Mouse (Mus musculus): Measurements from ENCODE around the gene Ralgps1. TPM values are rescaled to one million over a fixed set of nuclear protein-coding genes. Genes with fewer than 3 reads are reported as not detected.

Ralgps1 gene
- polyA plus RNA-seq, 2 experiments = 3.5 to 5.4 TPM

DNA sequence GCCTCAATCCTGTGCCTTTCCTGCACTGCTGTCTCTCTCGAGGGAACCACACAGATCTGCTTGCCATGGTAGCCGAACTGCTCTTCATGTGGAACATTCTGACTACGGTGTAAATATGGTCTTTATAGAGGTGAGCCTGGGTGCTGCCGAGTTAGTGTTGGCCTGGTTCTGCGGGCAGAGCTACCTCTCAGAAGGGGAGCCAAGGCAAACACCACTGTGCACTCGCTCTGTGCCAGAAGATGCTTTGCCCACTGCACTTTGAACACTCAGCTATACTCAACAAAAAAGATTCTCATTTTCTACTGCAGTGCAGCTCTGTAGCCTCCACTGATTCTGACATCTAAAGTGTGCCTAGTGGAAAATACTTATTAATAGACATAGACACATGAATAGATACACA, 133.7 kb downstream of the Ralgps1 start:
- ATAC-seq (ENCODE audit: low FRiP score, low read depth) = no peak
- 87% methylated on average over 6 of the region's 6 CpGs for WGBS
- H3K27ac ChIP-seq (replicated peaks; ENCODE audit: low read depth, low read length) = no peak overlapping the region

DNA sequence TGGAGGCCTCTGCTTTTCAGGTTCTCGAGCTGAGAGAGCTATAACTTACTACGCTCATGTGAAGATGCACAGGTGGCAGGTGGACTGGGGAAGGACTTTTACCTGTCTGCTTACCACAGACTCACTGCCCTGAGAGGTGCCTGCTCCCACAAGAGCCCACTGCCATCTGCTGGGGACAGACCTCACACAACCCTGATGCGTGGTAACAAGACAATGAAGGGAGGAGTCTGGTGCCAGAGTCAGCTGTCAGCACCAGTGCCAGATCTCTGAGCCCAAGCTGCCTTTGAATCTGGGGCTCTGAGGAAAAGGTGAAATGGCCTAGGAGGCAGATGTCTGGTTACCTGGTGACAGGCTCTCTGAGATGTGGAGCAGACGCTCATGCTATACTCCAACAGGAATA, 136.4 kb downstream of the Ralgps1 start:
- Histone ChIP-seq H3K27me3 (ENCODE audit: control insufficient read depth, insufficient read depth, low read length) (no peaks in the 10 kb centered on the region), H3K27ac (replicated peaks; ENCODE audit: low read depth, low read length) (no peak overlapping the region), H3K4me1 (ENCODE audit: control insufficient read depth, insufficient read depth, low read length) (peaks cover 5% of the 10 kb centered on the region), H3K4me2 (replicated peaks; ENCODE audit: low read depth, low read length, severe bottlenecking) (no peak overlapping the region), H3K9ac (ENCODE audit: low read depth, low read length, severe bottlenecking) (no peak overlapping the region), H3K36me3 (ENCODE audit: control insufficient read depth, insufficient read depth, low read length) (peaks cover 38% of the 10 kb centered on the region), H3K9me3 (ENCODE audit: control insufficient read depth, low read length) (no peaks in the 10 kb centered on the region), H3K4me3 (replicated peaks; ENCODE audit: low read length) (no peak overlapping the region)
- WGBS = 83% methylated on average over 4 of the region's 4 CpGs
- no peak for DNase-seq (ENCODE audit: low spot score)
- no peak for ATAC-seq (ENCODE audit: low FRiP score, low read depth)
- TF ChIP-seq POLR2A (IDR thresholded peaks at IDR 0.05; ENCODE audit: borderline replicate concordance, extremely low read depth, insufficient read depth, insufficient read length) = no peak

More for the DNA sequence above, 133.7 kb downstream of the Ralgps1 start:
- no peak for TF ChIP-seq POLR2A (IDR thresholded peaks at IDR 0.05; ENCODE audit: borderline replicate concordance, extremely low read depth, insufficient read depth, insufficient read length)
- Histone ChIP-seq H3K9ac (ENCODE audit: low read depth, low read length, severe bottlenecking) (no peak overlapping the region), H3K4me3 (replicated peaks; ENCODE audit: low read length) (no peak overlapping the region), H3K9me3 (ENCODE audit: control insufficient read depth, low read length) (no peaks in the 10 kb centered on the region), H3K4me2 (replicated peaks; ENCODE audit: low read depth, low read length, severe bottlenecking) (no peak overlapping the region), H3K36me3 (ENCODE audit: control insufficient read depth, insufficient read depth, low read length) (peaks cover 31% of the 10 kb centered on the region), H3K4me1 (ENCODE audit: control insufficient read depth, insufficient read depth, low read length) (peaks cover 5% of the 10 kb centered on the region), H3K27me3 (ENCODE audit: control insufficient read depth, insufficient read depth, low read length) (no peaks in the 10 kb centered on the region)
- DNase-seq (ENCODE audit: low spot score) = no peak

DNA sequence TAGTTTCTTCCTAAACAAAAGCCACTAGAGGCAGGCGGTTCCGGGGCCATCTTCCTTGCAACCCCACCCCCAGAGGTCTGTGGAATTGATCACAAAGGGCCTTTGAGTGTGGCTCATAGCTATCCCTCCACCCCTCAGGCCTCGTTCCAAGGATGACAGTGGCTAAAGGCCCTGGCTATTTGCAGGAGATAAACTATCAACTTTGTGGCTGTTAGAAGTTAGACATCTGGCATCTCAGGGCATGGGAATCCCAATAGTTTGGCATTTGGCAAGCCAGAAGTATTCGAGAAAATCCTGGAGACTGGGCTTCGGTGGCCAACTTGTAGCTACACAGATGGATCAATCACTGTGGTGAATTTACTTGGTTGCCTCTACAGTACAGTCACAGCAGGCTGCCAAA, 137.4 kb downstream of the Ralgps1 start:
- Histone ChIP-seq H3K36me3 (ENCODE audit: control insufficient read depth, insufficient read depth, low read length) (peaks cover 45% of the 10 kb centered on the region), H3K9me3 (ENCODE audit: control insufficient read depth, low read length) (no peaks in the 10 kb centered on the region), H3K4me3 (replicated peaks; ENCODE audit: low read length) (no peak overlapping the region), H3K9ac (ENCODE audit: low read depth, low read length, severe bottlenecking) (no peak overlapping the region), H3K27me3 (ENCODE audit: control insufficient read depth, insufficient read depth, low read length) (no peaks in the 10 kb centered on the region), H3K4me2 (replicated peaks; ENCODE audit: low read depth, low read length, severe bottlenecking) (no peak overlapping the region), H3K27ac (replicated peaks; ENCODE audit: low read depth, low read length) (no peak overlapping the region), H3K4me1 (ENCODE audit: control insufficient read depth, insufficient read depth, low read length) (peaks cover 5% of the 10 kb centered on the region)
- 81% methylated on average over 5 of the region's 5 CpGs for WGBS
- ATAC-seq (ENCODE audit: low FRiP score, low read depth) = no peak
- no peak for DNase-seq (ENCODE audit: low spot score)
- no peak for TF ChIP-seq POLR2A (IDR thresholded peaks at IDR 0.05; ENCODE audit: borderline replicate concordance, extremely low read depth, insufficient read depth, insufficient read length)

DNA sequence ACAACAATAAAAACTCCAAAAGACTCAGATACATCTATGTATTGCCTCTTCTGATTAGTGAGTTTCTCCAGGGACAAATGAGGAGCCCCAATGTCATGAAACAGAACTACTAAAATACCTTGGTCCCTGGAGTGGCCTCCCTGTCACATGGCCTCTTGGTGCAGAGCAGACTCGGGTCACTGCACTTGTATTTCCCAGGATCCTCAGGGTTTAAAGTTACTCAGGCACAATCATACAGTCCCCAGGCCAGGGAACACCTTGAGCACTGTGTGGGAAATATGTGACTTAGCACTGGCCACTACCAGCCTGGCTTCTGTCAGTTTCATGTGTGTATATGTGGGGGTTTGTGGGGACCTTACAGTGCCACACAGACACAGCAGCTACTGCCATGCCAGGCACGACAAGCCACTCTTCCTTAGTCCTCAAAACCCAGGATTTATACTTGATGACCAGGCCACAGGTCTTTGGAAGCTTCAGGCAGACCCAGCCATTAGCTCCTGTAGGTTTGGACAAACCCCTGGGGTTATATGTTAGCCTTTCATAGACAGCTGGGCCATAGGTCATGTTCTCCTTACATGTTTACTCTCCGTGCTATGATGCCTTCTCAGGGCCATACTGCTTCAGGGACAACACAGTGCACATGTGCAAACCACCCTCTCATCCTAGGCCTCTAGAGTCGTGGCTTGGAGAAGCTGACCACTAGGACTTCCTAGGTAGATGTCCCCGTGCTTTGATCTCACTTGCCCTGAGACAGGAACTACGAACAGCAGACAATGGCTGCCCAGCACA, 138.3 kb downstream of the Ralgps1 start:
- Histone ChIP-seq H3K4me3 (replicated peaks; ENCODE audit: low read length) (no peak overlapping the region), H3K27ac (replicated peaks; ENCODE audit: low read depth, low read length) (no peak overlapping the region), H3K4me2 (replicated peaks; ENCODE audit: low read depth, low read length, severe bottlenecking) (no peak overlapping the region), H3K4me1 (ENCODE audit: control insufficient read depth, insufficient read depth, low read length) (peaks cover 5% of the 10 kb centered on the region), H3K9me3 (ENCODE audit: control insufficient read depth, low read length) (no peaks in the 10 kb centered on the region), H3K9ac (ENCODE audit: low read depth, low read length, severe bottlenecking) (no peak overlapping the region), H3K36me3 (ENCODE audit: control insufficient read depth, insufficient read depth, low read length) (peaks cover 54% of the 10 kb centered on the region), H3K27me3 (ENCODE audit: control insufficient read depth, insufficient read depth, low read length) (no peaks in the 10 kb centered on the region)
- no peak for ATAC-seq (ENCODE audit: low FRiP score, low read depth)
- no peak for TF ChIP-seq POLR2A (IDR thresholded peaks at IDR 0.05; ENCODE audit: borderline replicate concordance, extremely low read depth, insufficient read depth, insufficient read length)
- WGBS = 81% methylated on average over 6 of the region's 6 CpGs
- DNase-seq (ENCODE audit: low spot score) = no peak

DNA sequence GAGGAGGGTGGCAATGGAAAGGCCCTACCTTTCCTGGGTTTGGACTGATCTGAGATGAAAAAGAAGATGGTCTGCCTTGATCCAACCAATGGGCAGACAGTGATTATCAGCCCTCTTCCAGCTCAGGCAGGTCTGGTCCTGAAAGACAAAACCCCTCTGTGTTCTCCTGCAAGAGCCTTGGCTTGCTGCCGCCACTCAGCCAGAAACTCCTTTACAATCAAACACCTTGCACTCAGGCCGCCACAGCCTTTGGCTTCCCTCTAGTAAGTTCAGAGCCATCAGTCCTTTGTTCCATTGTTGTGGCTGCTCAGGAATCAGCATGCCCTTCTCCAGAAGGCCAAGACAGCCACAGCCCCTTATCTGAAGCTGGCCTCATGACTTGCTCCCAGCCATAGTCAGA, 139.5 kb downstream of the Ralgps1 start:
- peaks cover 5% of the 10 kb centered on the region for H3K4me1 ChIP-seq (ENCODE audit: control insufficient read depth, insufficient read depth, low read length)
- no peak overlapping the region for H3K9ac ChIP-seq (ENCODE audit: low read depth, low read length, severe bottlenecking)
- no peak overlapping the region for H3K4me3 ChIP-seq (replicated peaks; ENCODE audit: low read length)
- H3K9me3 ChIP-seq (ENCODE audit: control insufficient read depth, low read length) = no peaks in the 10 kb centered on the region
- no peaks in the 10 kb centered on the region for H3K27me3 ChIP-seq (ENCODE audit: control insufficient read depth, insufficient read depth, low read length)
- WGBS = 93% methylated on average over 2 of the region's 2 CpGs
- no peak overlapping the region for H3K27ac ChIP-seq (replicated peaks; ENCODE audit: low read depth, low read length)
- H3K4me2 ChIP-seq (replicated peaks; ENCODE audit: low read depth, low read length, severe bottlenecking) = no peak overlapping the region
- no peak for DNase-seq (ENCODE audit: low spot score)
- H3K36me3 ChIP-seq (ENCODE audit: control insufficient read depth, insufficient read depth, low read length) = peaks cover 46% of the 10 kb centered on the region
- no peak for ATAC-seq (ENCODE audit: low FRiP score, low read depth)
- TF ChIP-seq POLR2A (IDR thresholded peaks at IDR 0.05; ENCODE audit: borderline replicate concordance, extremely low read depth, insufficient read depth, insufficient read length) = no peak

Data from limb, embryonic 14.5 days (tissue).